Mouse (Mus musculus) testis, adult 2 months (tissue): ENCODE data around the gene Ccdc194.

Experiments
- CTCF ChIP-seq: fragments of 200-500 bp; IDR thresholded peaks from 2 replicates; pipeline ENCODE4 v1.5.1; 2012; ENCODE audit warnings: low read depth, mild to moderate bottlenecking, inconsistent platforms, low read length, moderate library complexity; ENCODE audit not compliant: control insufficient read depth, insufficient read depth, insufficient replicate concordance
- POLR2A ChIP-seq: fragments of 200-500 bp; IDR thresholded peaks from 2 replicates; pipeline ENCODE4 v1.6.1; 2012; ENCODE audit warnings: low read depth, mild to moderate bottlenecking, inconsistent platforms, low read length, moderate library complexity; ENCODE audit not compliant: control insufficient read depth

GRCm38 (mm10) chr8:71487691-71488445 is 37.6 kb downstream of the Ccdc194 start, which contains the start of gene Gtpbp3:
- TF ChIP-seq CTCF, result no peak
- TF ChIP-seq POLR2A, result no peak
